Mouse (Mus musculus): ENCODE measurements at regions not wholly inside any gene's neighbourhood (a gene's known extent, or its start where the extent isn't known, plus 50 kb on each side); places are given as distances from the start of the nearest gene placed in this dataset.

GRCm38 (mm10) chr11:18571557-18572209 lies 447.1 kb downstream of the Meis1 start:
- Histone ChIP-seq H3K4me2 (ENCODE audit: low read depth, low read length) (no peak overlapping the region), H3K27ac (ENCODE audit: low read length) (no peak overlapping the region), H3K9ac (ENCODE audit: low read length) (no peak overlapping the region), H3K27me3 (ENCODE audit: control insufficient read depth, insufficient read depth, low read depth, low read length) (no peaks in the 10 kb centered on the region), H3K4me1 (replicated peaks; ENCODE audit: control insufficient read depth, insufficient read depth, low read length) (no peaks in the 10 kb centered on the region), H3K36me3 (ENCODE audit: control insufficient read depth, insufficient read depth, low read length) (no peaks in the 10 kb centered on the region), H3K4me3 (ENCODE audit: low read length) (no peak overlapping the region), H3K9me3 (ENCODE audit: control insufficient read depth, low read length) (no peaks in the 10 kb centered on the region)
- no peak for ATAC-seq (ENCODE audit: low read depth)
- 63% methylated on average over 4 of the region's 4 CpGs for WGBS

GRCm38 (mm10) chr11:18563011-18563410 lies 455.8 kb downstream of the Meis1 start:
- no peak for ATAC-seq (ENCODE audit: low read depth)
- 91% methylated on average over 2 of the region's 2 CpGs for WGBS
- Histone ChIP-seq H3K36me3 (ENCODE audit: control insufficient read depth, insufficient read depth, low read length) (no peaks in the 10 kb centered on the region), H3K4me2 (ENCODE audit: low read depth, low read length) (no peak overlapping the region), H3K4me1 (replicated peaks; ENCODE audit: control insufficient read depth, insufficient read depth, low read length) (no peaks in the 10 kb centered on the region; the same call in 1 of the 2 replicates), H3K27me3 (ENCODE audit: control insufficient read depth, insufficient read depth, low read depth, low read length) (no peaks in the 10 kb centered on the region), H3K4me3 (ENCODE audit: low read length) (no peak overlapping the region), H3K9me3 (ENCODE audit: control insufficient read depth, low read length) (no peaks in the 10 kb centered on the region), H3K9ac (ENCODE audit: low read length) (no peak overlapping the region), H3K27ac (ENCODE audit: low read length) (no peak overlapping the region)

DNA sequence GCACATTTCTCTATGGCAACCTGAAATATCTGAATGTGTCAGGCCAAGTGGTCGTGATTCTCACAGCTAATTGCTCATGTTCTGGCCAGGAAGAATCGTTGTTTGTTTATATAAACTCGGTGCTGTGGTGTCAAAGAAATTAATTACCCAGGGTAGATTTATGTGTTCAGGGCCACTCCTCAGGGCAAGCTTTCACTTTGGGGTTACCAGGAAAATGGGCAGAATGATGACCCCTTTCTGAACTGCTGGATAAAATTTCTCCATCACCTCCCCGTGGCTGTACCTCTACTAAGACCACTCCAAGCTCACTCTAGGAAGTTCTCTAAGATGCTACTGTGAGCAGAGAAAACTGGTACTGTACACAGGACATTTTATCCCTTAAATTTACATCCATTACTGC lies 460.1 kb downstream of the Meis1 start:
- no peak overlapping the region for H3K4me2 ChIP-seq (ENCODE audit: low read depth, low read length)
- no peak overlapping the region for H3K4me3 ChIP-seq (ENCODE audit: low read length)
- no peak overlapping the region for H3K9ac ChIP-seq (ENCODE audit: low read length)
- H3K9me3 ChIP-seq (ENCODE audit: control insufficient read depth, low read length) = no peaks in the 10 kb centered on the region
- no peaks in the 10 kb centered on the region; the same call in 1 of the 2 replicates for H3K4me1 ChIP-seq (replicated peaks; ENCODE audit: control insufficient read depth, insufficient read depth, low read length)
- 20% methylated on average over 4 of the region's 4 CpGs for WGBS
- no peak for ATAC-seq (ENCODE audit: low read depth)
- no peaks in the 10 kb centered on the region for H3K27me3 ChIP-seq (ENCODE audit: control insufficient read depth, insufficient read depth, low read depth, low read length)
- H3K36me3 ChIP-seq (ENCODE audit: control insufficient read depth, insufficient read depth, low read length) = no peaks in the 10 kb centered on the region
- H3K27ac ChIP-seq (ENCODE audit: low read length) = no peak overlapping the region

GRCm38 (mm10) chr11:18535592-18535857 lies 483.3 kb downstream of the Meis1 start:
- Histone ChIP-seq H3K27ac (ENCODE audit: low read length) (no peak overlapping the region), H3K4me1 (replicated peaks; ENCODE audit: control insufficient read depth, insufficient read depth, low read length) (peaks cover 10% of the 10 kb centered on the region), H3K4me2 (ENCODE audit: low read depth, low read length) (no peak overlapping the region), H3K36me3 (ENCODE audit: control insufficient read depth, insufficient read depth, low read length) (no peaks in the 10 kb centered on the region), H3K9me3 (ENCODE audit: control insufficient read depth, low read length) (no peaks in the 10 kb centered on the region), H3K4me3 (ENCODE audit: low read length) (no peak overlapping the region), H3K9ac (ENCODE audit: low read length) (no peak overlapping the region), H3K27me3 (ENCODE audit: control insufficient read depth, insufficient read depth, low read depth, low read length) (no peaks in the 10 kb centered on the region)
- ATAC-seq (ENCODE audit: low read depth) = peak; percentile 91
- 35% methylated on average over 2 of the region's 2 CpGs for WGBS

DNA sequence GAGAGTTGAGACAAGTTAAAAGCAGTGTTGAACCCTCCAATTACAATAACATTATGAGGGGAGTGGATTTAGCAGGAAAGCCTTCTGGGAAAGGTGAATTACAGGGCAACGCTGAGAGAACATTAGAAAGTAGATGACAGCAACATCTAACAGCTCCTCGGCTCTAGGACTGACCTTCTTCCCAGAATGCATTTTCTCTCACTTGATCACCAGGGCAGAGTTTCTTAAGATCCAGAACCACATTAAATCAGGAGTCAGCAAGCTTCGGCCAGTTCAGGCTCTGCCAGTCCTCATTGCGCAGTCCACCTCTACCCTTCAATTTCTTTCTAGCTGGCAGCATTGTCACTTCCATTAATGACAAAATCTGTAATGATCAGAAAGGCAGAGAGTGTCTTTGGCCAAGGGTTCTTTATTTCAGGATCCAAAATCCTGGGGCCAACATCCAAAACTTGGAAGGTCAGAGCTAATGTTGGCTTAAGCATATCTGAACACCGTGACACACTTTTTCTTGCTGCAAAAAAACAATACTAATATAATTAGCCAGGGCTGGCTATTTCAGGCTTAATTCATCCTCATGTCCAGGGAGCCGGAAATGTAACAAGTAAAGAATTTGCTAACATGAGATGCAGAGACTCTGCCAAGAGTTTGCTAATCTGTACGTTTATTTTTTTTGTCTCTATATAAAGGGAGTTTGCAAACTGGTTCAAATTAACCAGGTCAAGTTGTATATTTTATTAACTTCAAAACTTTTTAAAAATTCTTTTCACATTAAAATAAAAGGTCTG lies 483.8 kb downstream of the Meis1 start:
- H3K27ac ChIP-seq (ENCODE audit: low read length) = peak overlapping the region; percentile 85
- peaks cover 10% of the 10 kb centered on the region for H3K4me1 ChIP-seq (replicated peaks; ENCODE audit: control insufficient read depth, insufficient read depth, low read length)
- no peak overlapping the region for H3K4me3 ChIP-seq (ENCODE audit: low read length)
- no peaks in the 10 kb centered on the region for H3K36me3 ChIP-seq (ENCODE audit: control insufficient read depth, insufficient read depth, low read length)
- WGBS = 41% methylated on average over 7 of the region's 7 CpGs
- no peaks in the 10 kb centered on the region for H3K9me3 ChIP-seq (ENCODE audit: control insufficient read depth, low read length)
- no peak overlapping the region for H3K4me2 ChIP-seq (ENCODE audit: low read depth, low read length)
- no peak overlapping the region for H3K9ac ChIP-seq (ENCODE audit: low read length)
- H3K27me3 ChIP-seq (ENCODE audit: control insufficient read depth, insufficient read depth, low read depth, low read length) = no peaks in the 10 kb centered on the region
- peak; percentile 77 for ATAC-seq (ENCODE audit: low read depth)

DNA sequence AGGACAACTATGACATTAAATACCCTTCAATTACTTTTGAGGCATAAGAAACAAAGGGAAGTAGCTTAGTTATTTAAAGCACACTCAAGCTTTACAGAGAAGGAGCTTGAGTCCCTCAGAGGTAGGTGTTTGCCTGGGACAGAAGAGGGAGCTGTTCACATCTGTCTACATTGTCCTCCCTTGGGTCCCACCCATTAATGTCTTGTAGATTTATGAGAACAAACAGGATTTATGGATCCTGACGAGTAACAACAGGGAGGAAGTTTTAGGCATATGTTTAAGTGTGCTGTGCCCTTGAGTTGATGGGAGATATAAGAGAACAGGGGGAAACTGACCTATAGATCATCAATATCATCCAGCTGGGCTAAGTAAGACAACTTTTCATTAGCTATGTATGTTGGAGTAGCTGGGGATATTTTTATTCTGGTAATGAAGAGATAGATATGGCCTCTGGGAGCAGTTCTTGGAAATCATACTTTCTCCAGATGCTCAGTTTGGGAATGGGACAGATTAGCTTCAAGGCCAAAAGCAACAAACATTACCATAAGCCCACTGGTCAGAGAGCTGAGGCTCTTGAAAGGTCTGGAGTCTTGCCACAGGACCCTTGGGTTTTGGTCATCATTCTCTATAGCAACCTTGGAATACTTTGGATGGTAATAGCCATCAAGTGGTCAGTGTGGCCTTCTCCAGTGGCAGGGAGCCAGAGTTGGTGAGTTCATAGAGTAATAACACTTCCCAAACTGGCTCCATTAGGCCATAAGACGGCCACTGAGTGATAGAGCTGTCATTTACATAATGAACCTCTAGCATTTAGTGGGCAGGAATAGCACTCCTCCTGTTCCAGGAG lies 487.3 kb downstream of the Meis1 start:
- Histone ChIP-seq H3K9ac (ENCODE audit: low read length) (no peak overlapping the region), H3K4me3 (ENCODE audit: low read length) (no peak overlapping the region), H3K9me3 (ENCODE audit: control insufficient read depth, low read length) (no peaks in the 10 kb centered on the region), H3K4me1 (replicated peaks; ENCODE audit: control insufficient read depth, insufficient read depth, low read length) (peaks cover 10% of the 10 kb centered on the region), H3K27me3 (ENCODE audit: control insufficient read depth, insufficient read depth, low read depth, low read length) (no peaks in the 10 kb centered on the region), H3K4me2 (ENCODE audit: low read depth, low read length) (no peak overlapping the region), H3K27ac (ENCODE audit: low read length) (no peak overlapping the region), H3K36me3 (ENCODE audit: control insufficient read depth, insufficient read depth, low read length) (no peaks in the 10 kb centered on the region)
- WGBS = 48% methylated on average over 2 of the region's 2 CpGs
- ATAC-seq (ENCODE audit: low read depth) = no peak

GRCm38 (mm10) chr11:18528568-18528967 lies 490.2 kb downstream of the Meis1 start:
- no peak for ATAC-seq (ENCODE audit: low read depth)
- WGBS = 41% methylated on average over 4 of the region's 4 CpGs

GRCm38 (mm10) chr11:18495108-18495757 lies 523.6 kb downstream of the Meis1 start:
- no peak for ATAC-seq (ENCODE audit: low read depth)
- Histone ChIP-seq H3K9me3 (ENCODE audit: control insufficient read depth, low read length) (no peaks in the 10 kb centered on the region), H3K4me1 (replicated peaks; ENCODE audit: control insufficient read depth, insufficient read depth, low read length) (no peaks in the 10 kb centered on the region), H3K36me3 (ENCODE audit: control insufficient read depth, insufficient read depth, low read length) (no peaks in the 10 kb centered on the region), H3K27me3 (ENCODE audit: control insufficient read depth, insufficient read depth, low read depth, low read length) (no peaks in the 10 kb centered on the region), H3K9ac (ENCODE audit: low read length) (no peak overlapping the region), H3K4me3 (ENCODE audit: low read length) (no peak overlapping the region), H3K4me2 (ENCODE audit: low read depth, low read length) (no peak overlapping the region), H3K27ac (ENCODE audit: low read length) (no peak overlapping the region)
- 71% methylated on average over 6 of the region's 6 CpGs for WGBS

More at GRCm38 (mm10) chr11:18528568-18528967, 490.2 kb downstream of the Meis1 start:
- no peak overlapping the region for H3K9ac ChIP-seq (ENCODE audit: low read length)
- no peaks in the 10 kb centered on the region for H3K9me3 ChIP-seq (ENCODE audit: control insufficient read depth, low read length)
- no peak overlapping the region for H3K4me2 ChIP-seq (ENCODE audit: low read depth, low read length)
- no peak overlapping the region for H3K4me3 ChIP-seq (ENCODE audit: low read length)
- H3K4me1 ChIP-seq (replicated peaks; ENCODE audit: control insufficient read depth, insufficient read depth, low read length) = no peaks in the 10 kb centered on the region
- no peaks in the 10 kb centered on the region for H3K27me3 ChIP-seq (ENCODE audit: control insufficient read depth, insufficient read depth, low read depth, low read length)
- no peaks in the 10 kb centered on the region for H3K36me3 ChIP-seq (ENCODE audit: control insufficient read depth, insufficient read depth, low read length)
- no peak overlapping the region for H3K27ac ChIP-seq (ENCODE audit: low read length)

- Histone ChIP-seq H3K4me3 (ENCODE audit: low read length) (no peak overlapping the region), H3K9ac (ENCODE audit: low read length) (no peak overlapping the region), H3K9me3 (ENCODE audit: control insufficient read depth, low read length) (no peaks in the 10 kb centered on the region), H3K4me2 (ENCODE audit: low read depth, low read length) (no peak overlapping the region), H3K4me1 (replicated peaks; ENCODE audit: control insufficient read depth, insufficient read depth, low read length) (no peaks in the 10 kb centered on the region), H3K36me3 (ENCODE audit: control insufficient read depth, insufficient read depth, low read length) (no peaks in the 10 kb centered on the region), H3K27me3 (ENCODE audit: control insufficient read depth, insufficient read depth, low read depth, low read length) (no peaks in the 10 kb centered on the region), H3K27ac (ENCODE audit: low read length) (no peak overlapping the region)
- no peak for ATAC-seq (ENCODE audit: low read depth)
- 67% methylated on average over 5 of the region's 5 CpGs for WGBS
Measured at GRCm38 (mm10) chr11:18493981-18494380, 524.8 kb downstream of the Meis1 start.
